Mouse (Mus musculus) hindbrain, embryonic 13.5 days (tissue): ENCODE results near the gene Pkn1. TPM values are rescaled to one million over a fixed set of nuclear protein-coding genes. Genes with fewer than 3 reads are reported as not detected.

Source experiments
- ATAC-seq: fragments of 200-750 bp; cut with Nextera tagmentation; 2 replicates; pipeline ENCODE4 v1.8.0; 2017; ENCODE audit warnings: moderate TSS enrichment; ENCODE audit not compliant: low FRiP score
- H3K27ac ChIP-seq: fragments of 300-500 bp; sonication (generic); 2 replicates; pipeline ENCODE4 v1.5.1; 2015; ENCODE audit warnings: inconsistent platforms, mild to moderate bottlenecking, moderate library complexity
- H3K27me3 ChIP-seq: fragments of 300-500 bp; sonication (generic); 2 replicates; pipeline ENCODE4 v1.6.1; 2015; ENCODE audit warnings: mild to moderate bottlenecking, inconsistent platforms
- H3K36me3 ChIP-seq: fragments of 300-500 bp; sonication (generic); 2 replicates; pipeline ENCODE4 v1.6.1; 2015; ENCODE audit warnings: mild to moderate bottlenecking, inconsistent platforms
- H3K4me1 ChIP-seq: fragments of 300-500 bp; sonication (generic); replicated peaks from 2 replicates; pipeline ENCODE4 v1.6.1; 2015; ENCODE audit warnings: inconsistent platforms
- H3K4me2 ChIP-seq: fragments of 300-500 bp; sonication (generic); 2 replicates; pipeline ENCODE4 v1.6.1; 2015; ENCODE audit warnings: inconsistent platforms, mild to moderate bottlenecking, moderate library complexity
- H3K4me3 ChIP-seq: fragments of 300-500 bp; sonication (generic); 2 replicates; pipeline ENCODE4 v1.5.1; 2015; ENCODE audit warnings: mild to moderate bottlenecking, inconsistent platforms
- H3K9ac ChIP-seq: fragments of 300-500 bp; sonication (generic); 2 replicates; pipeline ENCODE4 v1.6.1; 2015; ENCODE audit warnings: mild to moderate bottlenecking, inconsistent platforms
- H3K9me3 ChIP-seq: fragments of 300-500 bp; sonication (generic); 2 replicates; pipeline ENCODE4 v1.6.1; 2016; ENCODE audit warnings: inconsistent platforms
- WGBS: fragments of 180-500 bp; shearing (Covaris S2); methylation state at CpG from one replicate; pipeline ENCODE4 v1.1.7; 2015; 5-methylcytosine and 5-hydroxymethylcytosine counted together
- polyA plus RNA-seq: library from polyadenylated mRNA; unstranded; fragments of >200 nt; fragmentation: Nextera tagmentation; extraction: Ambion mirVana; gene quantifications from 2 replicates; pipeline ENCODE4 v1.2.1, GENCODE M21; 2015

Gene Pkn1
- polyA plus RNA-seq, 1 experiment from 2014 or later: 23.7 TPM

DNA sequence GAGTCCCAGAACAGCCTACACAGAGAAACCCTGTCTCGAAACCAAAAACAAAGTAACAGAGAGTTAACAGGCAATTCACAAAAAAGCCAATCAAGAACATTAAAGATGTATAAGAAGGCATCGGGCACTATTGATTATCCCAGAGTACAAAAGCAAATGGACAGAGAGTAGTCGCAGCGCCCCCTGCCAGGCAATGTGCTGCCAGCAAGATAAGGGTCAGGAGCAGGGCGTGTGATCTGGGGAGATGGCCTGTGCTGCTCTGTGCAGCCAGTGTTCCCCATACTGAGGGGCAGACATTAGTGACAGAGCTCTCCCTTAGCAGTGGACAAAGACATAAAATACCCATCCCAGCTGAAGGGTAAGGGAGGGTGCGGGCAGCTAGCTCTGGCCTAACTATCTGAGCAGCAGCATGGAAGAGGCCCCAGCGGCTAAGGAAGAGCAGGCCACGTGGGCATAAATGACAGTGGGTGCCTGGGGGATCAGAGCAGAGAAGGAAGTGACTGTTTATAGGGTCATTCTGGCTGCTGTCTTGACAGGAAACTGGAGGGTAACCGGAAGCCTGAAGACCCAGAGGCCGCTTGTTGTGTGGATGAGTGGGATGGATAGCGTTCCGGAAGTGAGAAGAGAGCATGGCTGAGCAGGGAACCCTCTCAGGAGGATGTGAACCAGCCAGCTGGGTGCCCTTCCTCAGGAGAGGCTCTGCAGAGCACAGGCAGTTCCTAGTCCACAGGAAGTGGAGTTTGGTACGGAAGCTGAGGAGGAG, 42.3 kb downstream of the Pkn1 start:
- no peak overlapping the region; the same call in 1 of the 2 replicates for H3K27ac ChIP-seq

DNA sequence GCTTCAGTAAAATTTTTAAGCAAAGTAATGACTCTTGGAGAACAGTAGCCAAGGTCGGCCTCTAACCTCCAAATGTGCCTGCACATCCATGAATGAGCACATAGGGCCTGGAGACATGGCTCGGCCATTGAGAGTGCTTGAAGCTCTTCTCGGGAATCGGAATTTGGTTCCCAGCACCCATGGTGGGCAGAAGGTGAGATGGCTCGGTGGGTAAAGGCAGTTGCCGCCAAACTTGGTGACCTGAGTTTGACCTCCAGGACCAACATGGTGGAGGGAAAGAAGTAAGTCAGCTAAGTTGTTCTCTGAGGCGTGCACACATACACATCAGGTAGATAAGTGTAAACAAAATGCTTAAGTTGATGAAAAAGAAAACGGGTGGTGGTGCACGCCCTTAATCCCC, 42.9 kb downstream of the Pkn1 start:
- Histone ChIP-seq H3K36me3 (peaks cover 11% of the 10 kb centered on the region), H3K4me3 (no peak overlapping the region), H3K9me3 (no peaks in the 10 kb centered on the region), H3K9ac (no peak overlapping the region), H3K4me1 (peaks cover 33% of the 10 kb centered on the region), H3K4me2 (no peak overlapping the region), H3K27me3 (no peaks in the 10 kb centered on the region), H3K27ac (no peak overlapping the region)
- 93% methylated on average over 9 of the region's 9 CpGs for WGBS
- no peak for ATAC-seq

More for the DNA sequence above, 42.3 kb downstream of the Pkn1 start:
- H3K9ac ChIP-seq: 0 out of 2 replicates have a peak overlapping the region, but pooled peaks have one; percentile 0
- no peaks in the 10 kb centered on the region for H3K27me3 ChIP-seq
- H3K9me3 ChIP-seq: no peaks in the 10 kb centered on the region
- WGBS: 84% methylated on average over 13 of the region's 13 CpGs
- peaks cover 38% of the 10 kb centered on the region for H3K4me1 ChIP-seq
- no peak overlapping the region for H3K4me3 ChIP-seq
- H3K36me3 ChIP-seq: peaks cover 11% of the 10 kb centered on the region
- no peak overlapping the region for H3K4me2 ChIP-seq
- no peak for ATAC-seq

- Histone ChIP-seq H3K9ac (no peak overlapping the region), H3K4me1 (peaks cover 20% of the 10 kb centered on the region), H3K4me2 (no peak overlapping the region), H3K27me3 (no peaks in the 10 kb centered on the region), H3K9me3 (no peaks in the 10 kb centered on the region), H3K4me3 (no peak overlapping the region), H3K27ac (no peak overlapping the region), H3K36me3 (peaks cover 11% of the 10 kb centered on the region)
- ATAC-seq: no peak
- 95% methylated on average over 6 of the region's 6 CpGs for WGBS
These were observed 44.3 kb downstream of the Pkn1 start for GRCm38 (mm10) chr8:83654725-83655124.

DNA sequence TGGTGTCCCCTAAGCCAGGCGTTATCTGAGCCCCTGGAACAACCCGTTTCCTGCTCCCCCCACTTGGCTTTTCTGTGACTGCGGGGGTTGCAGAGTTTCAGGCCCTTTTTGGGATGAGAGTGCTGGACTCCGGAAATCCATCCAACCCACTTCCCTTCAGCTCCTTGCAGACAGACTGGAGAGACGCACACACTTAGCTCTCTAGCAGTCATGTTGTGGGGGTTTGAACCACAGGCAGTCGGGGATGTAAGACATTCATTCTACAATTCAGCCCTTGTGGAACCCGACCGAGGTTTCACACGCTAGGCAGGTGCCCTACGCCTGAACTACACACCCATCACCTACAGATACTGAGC, 45.3 kb downstream of the Pkn1 start:
- ATAC-seq: no peak
- H3K4me2 ChIP-seq: peak overlapping the region; percentile 84
- H3K9me3 ChIP-seq: no peaks in the 10 kb centered on the region
- peaks cover 11% of the 10 kb centered on the region for H3K36me3 ChIP-seq
- H3K4me3 ChIP-seq: peak overlapping the region; percentile 88
- H3K4me1 ChIP-seq: peaks cover 19% of the 10 kb centered on the region
- no peaks in the 10 kb centered on the region for H3K27me3 ChIP-seq
- H3K27ac ChIP-seq: peak overlapping the region; percentile 40; the same call in 1 of the 2 replicates
- H3K9ac ChIP-seq: peak overlapping the region; percentile 94
- WGBS: 47% methylated on average over 10 of the region's 10 CpGs

DNA sequence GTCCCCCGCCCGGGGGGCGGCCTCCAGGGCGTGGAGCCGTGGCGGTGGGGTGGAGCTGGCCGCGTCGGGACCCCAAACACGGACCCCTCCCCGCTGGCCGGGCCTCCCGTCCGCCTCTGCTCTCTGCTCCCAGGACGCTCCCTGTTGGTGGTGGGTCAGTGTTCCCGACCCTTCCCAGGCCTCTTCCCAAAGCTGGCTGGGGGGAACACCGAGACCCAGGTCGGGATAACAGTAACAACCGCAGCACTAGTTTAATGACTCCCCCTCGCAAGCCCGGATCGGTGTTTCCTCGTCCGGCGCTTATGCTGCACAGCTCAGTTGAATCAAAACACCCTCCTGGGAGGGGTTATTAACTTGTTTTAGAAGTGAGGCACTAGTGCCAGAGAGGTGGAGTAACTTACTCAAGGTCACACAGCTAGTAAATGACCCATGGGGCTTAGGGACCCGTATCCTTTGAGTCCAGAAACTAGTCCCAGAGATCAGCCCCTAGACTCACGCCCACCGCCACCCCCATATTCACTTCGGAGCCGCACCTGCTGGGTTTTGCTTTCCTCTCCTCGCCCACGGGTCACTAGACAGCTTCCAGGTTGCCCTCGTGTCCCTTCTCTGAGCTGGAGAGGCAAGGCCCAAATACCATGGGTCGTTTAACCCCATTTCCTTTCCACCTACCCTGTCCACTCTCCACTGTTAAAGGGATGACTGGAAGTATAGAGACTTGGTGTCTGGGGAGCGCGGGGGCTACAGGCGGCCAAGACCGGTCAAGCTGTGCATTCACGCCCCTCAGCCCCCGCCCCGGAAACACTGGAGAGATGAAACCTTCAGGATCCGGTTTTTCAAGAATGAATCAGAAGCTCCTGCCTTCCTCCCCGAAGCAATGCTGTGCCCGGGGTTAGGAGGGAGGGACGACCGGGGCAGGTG, 46.0 kb downstream of the Pkn1 start:
- Histone ChIP-seq H3K9ac (peak overlapping the region; percentile 94), H3K9me3 (no peaks in the 10 kb centered on the region), H3K4me1 (peaks cover 19% of the 10 kb centered on the region), H3K27ac (peak overlapping the region; percentile 93), H3K27me3 (no peaks in the 10 kb centered on the region), H3K4me3 (peak overlapping the region; percentile 88), H3K4me2 (peak overlapping the region; percentile 84), H3K36me3 (peaks cover 11% of the 10 kb centered on the region)
- 4% methylated on average over 42 of the region's 46 CpGs for WGBS
- peak; percentile 54 for ATAC-seq

DNA sequence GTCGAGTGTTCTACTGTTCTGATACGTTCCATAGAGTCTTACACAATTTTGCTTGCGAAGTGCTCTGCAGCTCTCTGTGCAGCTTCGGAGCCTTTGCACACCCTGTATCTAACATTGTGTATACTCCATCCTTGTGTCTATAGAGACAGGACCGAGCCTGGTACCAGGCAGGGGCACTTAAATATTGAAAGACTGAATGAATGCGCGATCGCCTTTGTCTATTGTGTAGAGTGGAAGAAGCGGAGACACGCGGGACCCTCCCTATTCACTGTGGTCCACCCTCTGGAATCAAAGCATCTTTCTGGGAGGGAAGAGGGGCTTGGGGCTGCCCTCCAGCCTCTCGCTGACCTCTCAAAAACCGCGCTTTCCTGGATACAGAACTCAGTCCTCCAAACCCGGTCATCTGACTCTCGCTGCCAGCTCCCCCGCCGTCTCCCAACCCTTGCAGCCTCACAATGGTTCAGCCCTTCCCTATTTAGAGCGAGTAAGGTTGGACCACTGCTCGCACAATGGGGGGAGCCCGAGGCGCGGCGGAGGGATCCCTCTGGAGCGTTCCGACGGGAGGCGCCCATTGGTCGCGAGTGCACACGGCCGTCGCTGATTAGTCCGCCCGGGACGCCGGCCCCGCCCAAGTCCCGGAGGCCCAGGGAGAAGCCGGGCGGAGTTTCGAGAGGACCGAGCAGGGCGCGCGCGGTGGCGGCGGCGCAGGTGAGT, 46.8 kb downstream of the Pkn1 start, which contains the start of gene Gipc1:
TSS of gene Gipc1 (plus strand) at position 648 of the 714 bp plus-strand sequence.
- 4% methylated on average over 50 of the region's 50 CpGs for WGBS
- no peaks in the 10 kb centered on the region for H3K27me3 ChIP-seq
- H3K9me3 ChIP-seq: no peaks in the 10 kb centered on the region
- peak; percentile 94 for ATAC-seq
- H3K36me3 ChIP-seq: peaks cover 5% of the 10 kb centered on the region
- peak within 1 kb of the TSS; percentile 94 for H3K9ac ChIP-seq
- H3K4me1 ChIP-seq: peaks cover 19% of the 10 kb centered on the region
- peak within 1 kb of the TSS; percentile 84 for H3K4me2 ChIP-seq
- H3K27ac ChIP-seq: peak within 1 kb of the TSS; percentile 93
- peak within 1 kb of the TSS; percentile 88 for H3K4me3 ChIP-seq

GRCm38 (mm10) chr8:83649699-83650098, 49.3 kb downstream of the Pkn1 start:
- Histone ChIP-seq H3K9me3 (no peaks in the 10 kb centered on the region), H3K27ac (no peak overlapping the region), H3K27me3 (peaks cover 3% of the 10 kb centered on the region; the same call in 1 of the 2 replicates), H3K4me1 (peaks cover 18% of the 10 kb centered on the region), H3K4me3 (no peak overlapping the region), H3K9ac (no peak overlapping the region), H3K4me2 (no peak overlapping the region), H3K36me3 (no peaks in the 10 kb centered on the region)
- no peak for ATAC-seq
- WGBS: 95% methylated on average over 6 of the region's 6 CpGs

GRCm38 (mm10) chr8:83648031-83648430, 50.9 kb downstream of the Pkn1 start:
- WGBS: 92% methylated on average over 4 of the region's 4 CpGs
- no peak for ATAC-seq

DNA sequence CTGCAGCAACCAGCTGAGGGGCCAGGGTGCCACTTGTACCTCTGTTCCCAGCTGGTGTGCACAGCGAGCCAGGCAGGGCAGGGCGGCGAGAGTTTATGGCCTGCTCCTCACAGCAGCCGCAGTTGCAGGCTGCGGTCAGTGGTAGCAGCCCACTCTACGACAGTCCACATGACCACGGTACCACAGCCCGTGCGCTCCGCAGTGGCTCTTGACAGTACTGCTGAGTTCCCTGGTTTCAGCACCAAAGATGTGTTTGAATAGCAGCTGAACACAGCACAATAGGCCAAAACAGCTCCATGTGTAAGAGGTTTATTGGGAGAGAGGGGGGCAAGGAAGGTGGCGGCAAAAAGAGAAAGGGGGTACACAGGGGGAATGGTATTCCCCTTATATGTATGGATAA, 51.5 kb downstream of the Pkn1 start:
- Histone ChIP-seq H3K27ac (no peak overlapping the region), H3K4me2 (no peak overlapping the region), H3K4me1 (peaks cover 5% of the 10 kb centered on the region), H3K9ac (no peak overlapping the region), H3K36me3 (no peaks in the 10 kb centered on the region), H3K4me3 (no peak overlapping the region), H3K9me3 (no peaks in the 10 kb centered on the region), H3K27me3 (peaks cover 8% of the 10 kb centered on the region; the same call in 1 of the 2 replicates)
- ATAC-seq: no peak
- WGBS: 93% methylated on average over 11 of the region's 11 CpGs

More at GRCm38 (mm10) chr8:83648031-83648430, 50.9 kb downstream of the Pkn1 start:
- H3K9ac ChIP-seq: no peak overlapping the region
- no peak overlapping the region for H3K4me2 ChIP-seq
- H3K27ac ChIP-seq: no peak overlapping the region
- H3K27me3 ChIP-seq: peaks cover 5% of the 10 kb centered on the region; the same call in 1 of the 2 replicates
- H3K4me1 ChIP-seq: peaks cover 6% of the 10 kb centered on the region
- H3K9me3 ChIP-seq: no peaks in the 10 kb centered on the region
- H3K4me3 ChIP-seq: no peak overlapping the region
- no peaks in the 10 kb centered on the region for H3K36me3 ChIP-seq

DNA sequence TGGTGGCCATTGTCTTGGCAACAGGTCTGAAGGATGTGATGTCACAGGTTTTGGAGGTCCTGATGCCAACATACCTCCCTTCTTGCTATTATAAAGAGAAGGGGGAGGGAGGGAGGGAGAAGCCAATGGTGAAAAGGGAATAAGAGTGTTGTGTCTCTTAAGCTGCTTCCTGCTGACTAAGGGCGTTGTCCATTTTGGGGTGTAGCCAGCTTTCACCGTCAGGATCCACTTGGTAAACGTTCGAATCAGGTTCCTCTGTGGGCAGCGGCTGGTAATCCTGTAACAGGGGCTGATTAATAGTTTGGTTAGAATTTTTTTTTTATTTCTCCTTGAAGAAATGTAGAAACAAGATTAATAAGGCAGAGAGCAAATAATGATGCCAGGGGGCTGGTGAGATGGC, 59.3 kb downstream of the Pkn1 start:
- H3K4me3 ChIP-seq: no peak overlapping the region
- no peaks in the 10 kb centered on the region for H3K36me3 ChIP-seq
- 0 out of 2 replicates have a peak, but pooled peaks cover 5% of the 10 kb centered on the region for H3K27me3 ChIP-seq
- no peaks in the 10 kb centered on the region for H3K4me1 ChIP-seq
- WGBS: 76% methylated on average over 5 of the region's 5 CpGs
- peaks cover 6% of the 10 kb centered on the region for H3K9me3 ChIP-seq
- H3K27ac ChIP-seq: no peak overlapping the region
- no peak for ATAC-seq
- no peak overlapping the region for H3K4me2 ChIP-seq
- no peak overlapping the region for H3K9ac ChIP-seq

DNA sequence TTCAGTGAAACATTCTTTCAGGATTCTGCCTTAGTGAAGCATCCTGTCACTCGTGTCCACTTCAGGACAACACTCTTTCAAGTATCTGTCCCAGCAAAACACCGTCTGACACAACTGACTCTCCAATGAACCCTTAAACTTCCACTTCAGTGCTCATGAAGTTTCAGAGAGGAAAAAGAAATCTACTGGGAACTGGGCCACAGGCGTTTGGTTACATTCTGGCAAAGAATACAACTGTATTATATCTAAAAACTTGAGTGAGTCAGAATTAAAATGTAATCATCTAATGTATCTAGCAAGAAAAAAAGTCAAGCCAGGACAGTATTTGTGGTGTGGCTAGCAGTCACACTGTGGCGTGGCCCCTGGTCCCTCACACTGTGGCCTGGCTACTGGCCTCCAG, 60.1 kb downstream of the Pkn1 start:
- H3K36me3 ChIP-seq: no peaks in the 10 kb centered on the region
- no peak for ATAC-seq
- 0 out of 2 replicates have a peak, but pooled peaks cover 5% of the 10 kb centered on the region for H3K27me3 ChIP-seq
- H3K9ac ChIP-seq: no peak overlapping the region
- H3K9me3 ChIP-seq: peaks cover 6% of the 10 kb centered on the region
- H3K4me1 ChIP-seq: no peaks in the 10 kb centered on the region
- no peak overlapping the region for H3K4me2 ChIP-seq
- H3K4me3 ChIP-seq: no peak overlapping the region
- H3K27ac ChIP-seq: no peak overlapping the region
- WGBS: 79% methylated on average over 4 of the region's 4 CpGs
